Mouse (Mus musculus) monocyte, adult 5-6 weeks (primary cell): ENCODE results near the gene Trim62. TPM values are rescaled to one million over a fixed set of nuclear protein-coding genes. Genes with fewer than 3 reads are reported as not detected.

Source experiments
- ATAC-seq: fragments of 153-309, 156-312 bp; replicated peaks from 2 replicates; pipeline ENCODE4 v1.8.0; 2017; ENCODE audit warnings: mild to moderate bottlenecking; ENCODE audit not compliant: low TSS enrichment, insufficient number of reproducible peaks, severe bottlenecking, poor library complexity, low FRiP score
- total RNA-seq: library from RNA; stranded (forward); fragments of 200-1000, 200-491, 200-594 nt; gene quantifications from 3 replicates; pipeline ENCODE4 v1.2.3, GENCODE M21; 2017

Gene Trim62
- total RNA-seq, 1 experiment from 2014 or later = 0.95 TPM

DNA sequence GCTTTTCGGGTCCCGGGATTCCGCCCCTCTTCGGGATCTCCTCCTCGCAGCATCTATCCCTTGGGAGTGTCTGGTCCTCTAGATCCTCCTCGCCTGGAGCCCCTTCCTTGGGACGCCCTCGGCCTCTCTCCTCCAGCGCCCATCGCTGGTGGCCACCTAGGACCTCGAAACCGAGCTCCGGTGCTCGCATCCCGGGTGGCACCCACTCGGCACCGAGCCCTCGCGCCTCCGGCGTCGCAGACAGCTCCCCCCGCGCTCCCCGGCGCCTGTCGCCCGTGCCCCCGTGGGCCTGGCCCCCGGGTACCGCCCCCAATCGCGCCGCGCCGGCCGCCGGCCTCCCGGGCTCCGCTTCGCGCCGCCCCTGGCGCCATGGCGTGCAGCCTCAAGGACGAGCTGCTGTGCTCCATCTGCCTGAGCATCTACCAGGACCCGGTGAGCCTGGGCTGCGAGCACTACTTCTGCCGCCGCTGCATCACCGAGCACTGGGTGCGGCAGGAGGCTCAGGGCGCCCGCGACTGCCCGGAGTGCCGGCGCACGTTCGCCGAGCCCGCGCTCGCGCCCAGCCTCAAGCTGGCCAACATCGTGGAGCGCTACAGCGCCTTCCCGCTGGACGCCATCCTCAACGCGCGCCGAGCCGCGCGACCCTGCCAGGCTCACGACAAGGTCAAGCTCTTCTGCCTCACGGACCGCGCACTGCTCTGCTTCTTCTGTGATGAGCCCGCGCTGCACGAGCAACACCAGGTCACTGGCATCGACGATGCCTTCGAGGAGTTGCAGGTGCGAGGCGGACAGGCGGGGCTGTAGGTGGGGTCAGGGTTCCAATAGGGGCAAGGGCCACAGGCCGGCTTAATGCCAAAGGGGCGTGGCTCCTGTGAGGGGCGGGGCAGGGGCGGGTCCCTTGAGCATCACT is 676 bp downstream of the Trim62 start:
- ATAC-seq = peak; percentile 33; the same call in 1 of the 2 replicates

DNA sequence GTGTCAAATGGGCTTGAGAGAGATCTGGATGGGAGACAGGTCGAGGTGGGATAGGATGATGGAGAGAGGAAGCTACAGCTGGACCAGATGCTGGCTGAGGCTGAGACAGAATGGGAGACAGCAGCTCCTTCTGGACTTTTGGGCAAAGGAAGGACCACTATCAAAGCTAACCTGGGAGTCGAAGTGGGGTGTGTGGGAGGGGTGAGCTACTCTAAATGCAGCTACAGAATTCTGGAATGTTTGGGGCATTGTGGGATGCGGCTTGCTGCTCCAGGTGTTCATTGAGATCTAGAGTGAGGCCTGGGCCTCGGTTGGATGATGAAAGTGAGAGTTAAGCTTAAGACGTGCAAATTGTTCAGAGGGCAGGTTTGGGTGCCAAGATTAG is 1.3 kb downstream of the Trim62 start:
- ATAC-seq = no peak

GRCm38 (mm10) chr4:128885540-128885939 is 2.2 kb downstream of the Trim62 start:
- no peak for ATAC-seq

DNA sequence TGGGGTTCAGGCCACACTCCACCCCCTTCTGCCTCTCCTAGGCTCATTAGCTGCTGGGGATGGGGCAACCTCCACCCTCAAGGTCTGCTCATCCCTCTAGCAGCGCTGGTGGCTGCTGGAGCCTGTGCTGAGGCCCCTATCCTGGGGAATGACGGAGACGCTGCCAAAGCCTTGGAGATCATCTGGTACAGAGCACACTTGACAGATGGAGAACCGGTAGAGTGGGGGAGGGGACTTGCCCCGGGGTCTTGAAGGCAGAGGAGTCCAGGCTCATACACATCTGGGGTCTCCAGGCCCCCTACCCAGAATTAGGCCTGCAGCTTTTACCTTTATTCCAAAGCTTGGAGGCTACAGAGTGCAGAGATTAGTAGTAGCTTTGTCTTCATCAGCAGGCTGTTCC is 3.2 kb downstream of the Trim62 start:
- ATAC-seq = no peak

GRCm38 (mm10) chr4:128887026-128887425 is 3.6 kb downstream of the Trim62 start:
- no peak for ATAC-seq

DNA sequence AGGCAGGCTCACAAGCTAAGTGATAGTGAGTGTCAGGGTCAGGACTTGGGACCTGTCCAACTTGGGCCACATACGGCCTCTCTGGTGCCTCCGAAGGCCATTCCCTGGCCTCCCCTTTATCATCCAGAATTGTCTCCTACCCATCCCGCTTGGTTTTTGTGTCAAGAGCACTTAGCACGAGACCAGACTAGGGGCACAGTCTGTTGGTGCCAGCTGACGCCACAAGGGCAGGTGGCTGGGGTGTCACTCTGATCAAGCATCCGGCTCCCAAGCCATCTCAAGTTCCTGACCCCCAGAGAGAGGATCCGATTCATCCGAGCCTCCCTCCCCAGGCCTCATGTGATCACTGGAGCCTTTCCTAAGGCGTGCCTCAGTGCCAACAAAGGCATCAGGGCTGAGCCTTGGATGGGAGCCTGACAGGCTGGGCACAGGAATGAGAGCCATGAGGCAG is 4.3 kb downstream of the Trim62 start:
- no peak for ATAC-seq

GRCm38 (mm10) chr4:128888436-128888990 is 5.1 kb downstream of the Trim62 start:
- no peak for ATAC-seq

DNA sequence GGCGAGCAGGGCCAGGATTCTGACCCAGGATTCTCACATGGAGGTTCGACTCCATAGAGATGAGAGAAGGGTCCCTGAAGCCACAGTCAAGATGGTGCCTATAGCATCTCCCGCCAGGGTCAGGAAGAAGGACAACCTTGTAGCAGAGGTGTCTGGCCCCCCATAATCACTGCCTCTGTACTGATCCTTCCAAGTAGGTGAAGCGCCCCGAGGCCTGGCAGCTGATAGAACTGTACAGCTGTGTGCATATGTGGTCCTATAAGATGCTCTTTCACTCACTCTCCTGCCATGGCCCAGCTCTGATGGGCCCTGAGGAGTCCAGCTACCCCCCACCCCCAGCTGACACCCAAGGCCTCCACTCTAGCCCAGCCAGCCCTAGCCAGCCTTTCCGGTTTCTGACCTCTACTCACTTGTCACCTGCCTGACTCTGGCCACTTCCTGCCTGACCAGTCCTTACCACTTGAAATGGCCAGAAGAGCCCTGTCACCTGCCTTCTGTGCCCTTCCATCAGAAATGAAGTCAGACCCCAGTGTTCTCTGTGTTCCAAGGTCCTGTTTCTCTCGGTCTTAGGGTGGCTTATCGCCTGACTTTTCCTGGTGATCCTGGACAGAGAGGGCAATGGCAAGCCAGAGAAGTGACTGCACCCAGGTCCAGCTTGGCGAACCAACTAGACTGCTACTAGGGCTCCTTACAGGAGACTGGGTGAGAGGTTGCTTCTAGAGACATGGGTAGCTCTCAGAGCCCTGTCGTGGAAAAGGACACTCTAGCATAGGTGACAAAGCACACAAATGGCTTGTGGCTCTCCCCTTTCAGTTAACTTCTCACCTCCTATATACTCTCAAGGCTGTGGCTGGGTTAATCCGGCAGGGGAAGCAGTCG is 6.6 kb downstream of the Trim62 start:
- no peak for ATAC-seq

GRCm38 (mm10) chr4:128891157-128891556 is 7.8 kb downstream of the Trim62 start:
- no peak for ATAC-seq

DNA sequence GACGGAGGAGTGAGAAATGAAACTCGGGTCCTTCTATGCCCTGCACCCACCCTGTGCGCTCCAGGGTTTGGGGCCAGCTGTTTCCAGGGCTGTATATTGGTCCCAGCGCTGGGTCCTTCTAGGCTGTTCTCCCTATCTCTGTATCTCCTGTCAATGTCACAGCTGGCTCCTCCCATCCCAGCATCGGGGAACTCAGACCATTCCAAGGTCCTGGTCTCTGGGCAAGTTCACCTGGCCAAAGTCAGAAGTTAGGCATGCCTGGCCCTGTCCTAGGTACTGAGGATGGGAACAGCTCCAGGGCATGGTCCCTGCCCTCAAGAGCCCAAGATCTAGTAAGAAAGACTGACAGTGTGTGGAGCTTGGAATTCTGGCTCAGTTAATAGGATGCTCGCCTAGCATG is 8.4 kb downstream of the Trim62 start:
- ATAC-seq = no peak

DNA sequence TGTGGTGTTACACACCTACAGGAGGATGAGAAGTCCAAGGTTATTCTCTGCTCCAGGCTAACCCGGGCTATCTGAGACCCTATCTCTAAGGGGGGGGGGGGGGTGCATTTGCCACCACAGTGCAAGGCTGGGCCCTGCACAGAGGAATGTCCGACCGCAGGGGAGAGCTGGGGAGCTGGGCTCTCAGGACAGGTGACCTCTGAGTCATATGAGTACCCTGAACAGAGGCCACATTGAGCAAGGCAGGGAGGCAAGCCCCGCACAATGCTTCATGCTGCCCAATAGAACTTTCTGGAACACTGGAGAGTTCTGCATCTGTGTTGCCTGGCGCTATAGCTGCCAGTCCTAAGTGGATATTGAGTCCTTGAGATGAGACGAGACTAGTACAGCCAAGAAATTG is 8.8 kb downstream of the Trim62 start:
- ATAC-seq = no peak

DNA sequence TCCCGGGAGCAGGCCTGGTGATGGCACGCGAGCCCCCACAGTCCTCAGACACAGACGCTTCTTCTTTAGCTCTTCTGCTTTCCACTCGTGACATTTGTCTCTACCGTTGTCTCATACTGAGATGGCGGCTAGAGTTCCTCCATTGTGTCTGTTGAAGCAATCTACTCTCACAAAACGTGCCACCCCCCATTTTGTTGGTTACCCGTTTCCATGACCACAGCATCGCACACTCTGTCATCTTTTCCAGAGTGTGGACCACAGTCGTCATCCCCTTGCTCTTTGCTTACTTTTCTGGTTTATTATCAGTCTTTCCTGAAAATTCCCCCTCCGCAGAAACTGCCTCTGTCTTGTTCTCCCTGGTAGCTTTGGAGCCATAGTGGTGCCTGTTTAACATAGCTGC is 10.7 kb downstream of the Trim62 start:
- ATAC-seq = no peak

DNA sequence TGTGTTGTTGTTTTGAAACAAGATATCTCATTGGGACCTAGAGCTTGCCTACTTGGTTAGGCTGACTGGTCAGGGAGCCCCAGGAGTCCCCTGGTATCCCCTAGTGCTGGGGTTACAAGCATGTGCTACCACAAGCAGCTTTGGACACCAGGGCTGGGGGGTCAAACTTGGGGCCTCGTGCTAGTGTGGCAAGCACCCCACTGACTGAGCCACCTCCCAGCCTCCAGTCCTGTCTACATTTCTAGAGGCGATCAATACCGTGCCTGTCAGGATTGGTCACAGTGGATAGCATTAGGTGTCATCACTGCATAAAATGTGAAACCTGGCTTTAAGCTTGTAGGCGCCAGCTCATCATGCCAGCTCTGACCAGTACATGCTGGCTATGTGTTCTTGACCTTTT is 12.5 kb downstream of the Trim62 start:
- no peak for ATAC-seq

GRCm38 (mm10) chr4:128896667-128897066 is 13.3 kb downstream of the Trim62 start:
- no peak for ATAC-seq

- ATAC-seq = no peak
These were observed 14.6 kb downstream of the Trim62 start for GRCm38 (mm10) chr4:128897911-128898421.

DNA sequence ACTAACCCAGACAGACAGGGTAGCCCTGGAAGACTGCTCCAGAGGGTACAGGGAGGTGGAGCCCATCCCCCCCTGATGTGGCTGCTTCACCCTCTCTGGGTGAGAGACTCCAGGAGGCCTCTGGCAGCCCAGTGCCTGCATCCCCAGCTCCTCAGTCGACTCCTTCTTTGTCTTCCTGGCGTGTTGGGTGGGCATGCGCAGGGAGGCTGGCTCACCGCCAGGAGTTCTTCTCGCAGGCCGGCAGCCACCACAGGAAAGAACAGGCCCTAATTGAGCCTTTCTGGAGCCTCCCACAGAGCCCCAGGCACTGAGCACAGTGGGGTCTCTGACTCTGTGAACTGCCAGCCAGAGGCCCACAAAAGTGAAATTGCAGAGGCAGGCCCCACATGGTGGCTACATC is 16.0 kb downstream of the Trim62 start:
- no peak for ATAC-seq

DNA sequence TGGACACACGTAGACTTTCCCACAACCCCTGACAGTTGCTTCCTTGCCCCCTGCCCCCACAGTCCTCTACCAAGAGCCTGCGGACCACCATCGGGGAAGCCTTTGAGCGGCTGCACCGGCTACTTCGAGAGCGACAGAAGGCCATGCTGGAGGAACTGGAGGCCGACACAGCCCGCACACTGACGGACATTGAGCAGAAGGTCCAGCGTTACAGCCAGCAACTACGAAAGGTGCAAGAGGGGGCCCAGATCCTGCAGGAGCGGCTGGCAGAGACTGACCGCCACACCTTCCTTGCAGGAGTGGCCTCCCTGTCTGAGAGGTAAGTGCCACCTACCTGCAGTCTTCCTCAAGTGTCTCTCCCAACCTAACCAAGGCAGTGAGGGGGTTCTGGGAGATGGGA is 17.1 kb downstream of the Trim62 start:
- no peak for ATAC-seq

DNA sequence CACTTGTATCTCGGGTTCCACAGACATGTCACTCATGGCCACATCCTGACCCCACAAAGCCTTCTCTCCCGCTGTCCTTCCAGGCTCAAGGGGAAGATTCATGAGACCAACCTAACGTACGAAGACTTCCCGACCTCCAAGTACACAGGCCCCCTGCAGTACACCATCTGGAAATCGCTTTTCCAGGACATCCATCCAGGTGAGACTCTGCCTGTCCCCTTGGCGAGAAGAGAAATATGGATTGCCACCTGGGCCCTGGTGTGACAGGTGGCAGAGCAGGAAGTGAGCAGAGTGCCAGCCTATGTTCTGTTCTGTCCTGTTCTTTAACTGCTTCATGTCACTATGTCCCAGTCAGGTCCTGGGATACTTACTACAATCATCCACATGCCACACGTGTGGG is 19.0 kb downstream of the Trim62 start:
- no peak for ATAC-seq
